Mouse (Mus musculus): ENCODE measurements around the gene Gadd45a. TPM values are rescaled to one million over a fixed set of nuclear protein-coding genes. Genes with fewer than 3 reads are reported as not detected.

The Gadd45a gene
- polyA plus RNA-seq, 1 experiment from 2014 or later, result 14.8 TPM

DNA sequence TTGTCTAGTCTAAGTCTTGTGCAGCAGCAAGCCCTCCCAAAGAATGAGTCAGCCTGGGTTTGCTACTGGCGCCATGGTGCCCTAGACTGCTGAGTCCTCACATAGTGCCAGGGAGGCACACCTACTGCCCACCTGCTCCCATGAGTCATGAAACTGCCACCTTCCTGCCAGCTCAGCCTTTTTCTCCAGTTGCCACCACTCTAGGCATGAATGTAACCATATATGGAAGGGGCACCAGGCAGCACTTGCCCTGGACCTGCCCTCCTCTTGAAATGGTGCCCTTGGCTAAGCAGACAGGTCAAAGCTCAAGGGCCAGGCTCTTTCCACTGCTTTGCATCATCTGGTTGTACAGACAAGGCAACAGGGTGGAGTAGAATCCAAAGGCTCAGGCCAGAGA lies 22.6 kb downstream of the Gadd45a start:
- Histone ChIP-seq H3K9ac (no peak overlapping the region), H3K4me3 (replicated peaks; ENCODE audit: low read length) (no peak overlapping the region), H3K4me2 (replicated peaks) (no peak overlapping the region), H3K36me3 (replicated peaks; ENCODE audit: control insufficient read depth, insufficient read depth) (no peaks in the 10 kb centered on the region), H3K27ac (no peak overlapping the region), H3K27me3 (ENCODE audit: control insufficient read depth, insufficient read depth, low read length) (no peaks in the 10 kb centered on the region), H3K4me1 (replicated peaks; ENCODE audit: control insufficient read depth, insufficient read depth, low read length) (no peaks in the 10 kb centered on the region), H3K9me3 (ENCODE audit: control insufficient read depth, low read length) (no peaks in the 10 kb centered on the region)
- ATAC-seq (ENCODE audit: low FRiP score), result no peak
- WGBS, result 86% methylated on average over 1 of the region's 1 CpGs
- no peak for DNase-seq (ENCODE audit: low spot score)

DNA sequence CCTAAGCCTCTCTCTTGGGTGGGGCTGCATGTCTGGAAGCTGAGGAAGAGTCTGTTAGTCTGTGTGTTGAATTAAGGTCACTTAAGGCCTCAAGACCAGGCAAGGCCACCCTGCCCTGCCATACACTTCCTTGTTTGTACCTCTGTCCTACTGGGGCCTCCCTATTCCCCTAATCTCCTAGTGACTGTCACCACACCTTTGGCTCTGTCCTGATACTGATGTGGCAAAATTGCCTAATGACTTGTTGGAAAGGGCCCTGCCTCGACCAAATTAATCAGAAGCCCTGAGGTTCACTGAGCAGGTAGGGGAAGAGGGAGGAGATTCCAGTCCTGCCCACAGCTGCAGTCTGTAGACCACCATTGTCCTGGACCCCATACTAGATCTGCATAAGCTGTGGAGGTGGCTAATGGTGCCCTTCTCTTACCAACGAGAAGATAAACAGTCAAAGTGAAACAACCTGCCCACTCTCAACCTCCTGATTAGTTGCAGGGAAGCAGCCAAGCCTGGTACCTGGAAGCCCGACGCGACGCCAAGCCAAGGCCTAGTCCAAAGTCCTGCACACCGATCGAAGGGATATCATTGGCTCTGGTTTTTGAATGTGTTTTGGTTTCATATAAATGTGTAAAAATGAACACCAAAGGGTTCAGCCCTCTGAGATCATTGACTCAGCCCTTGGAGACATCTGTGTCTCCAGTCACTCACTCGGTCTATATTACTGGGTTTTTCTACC lies 23.1 kb downstream of the Gadd45a start:
- ATAC-seq (ENCODE audit: low FRiP score) (no peak), DNase-seq (ENCODE audit: low spot score) (no peak)
- Histone ChIP-seq H3K4me1 (replicated peaks; ENCODE audit: control insufficient read depth, insufficient read depth, low read length) (no peaks in the 10 kb centered on the region), H3K27me3 (ENCODE audit: control insufficient read depth, insufficient read depth, low read length) (no peaks in the 10 kb centered on the region), H3K4me2 (replicated peaks) (no peak overlapping the region), H3K9me3 (ENCODE audit: control insufficient read depth, low read length) (no peaks in the 10 kb centered on the region), H3K36me3 (replicated peaks; ENCODE audit: control insufficient read depth, insufficient read depth) (no peaks in the 10 kb centered on the region), H3K4me3 (replicated peaks; ENCODE audit: low read length) (no peak overlapping the region), H3K9ac (no peak overlapping the region), H3K27ac (no peak overlapping the region)
- 91% methylated on average over 9 of the region's 9 CpGs for WGBS

GRCm38 (mm10) chr6:67013293-67013948 lies 23.8 kb downstream of the Gadd45a start:
- no peak for ATAC-seq (ENCODE audit: low FRiP score)
- no peaks in the 10 kb centered on the region for H3K27me3 ChIP-seq (ENCODE audit: control insufficient read depth, insufficient read depth, low read length)
- no peak overlapping the region for H3K4me2 ChIP-seq (replicated peaks)
- no peak for DNase-seq (ENCODE audit: low spot score)
- H3K4me3 ChIP-seq (replicated peaks; ENCODE audit: low read length), result no peak overlapping the region
- 84% methylated on average over 6 of the region's 6 CpGs for whole genome bisulfite sequencing
- H3K36me3 ChIP-seq (replicated peaks; ENCODE audit: control insufficient read depth, insufficient read depth), result no peaks in the 10 kb centered on the region
- no peaks in the 10 kb centered on the region for H3K4me1 ChIP-seq (replicated peaks; ENCODE audit: control insufficient read depth, insufficient read depth, low read length)
- H3K9me3 ChIP-seq (ENCODE audit: control insufficient read depth, low read length), result no peaks in the 10 kb centered on the region
- H3K9ac ChIP-seq, result no peak overlapping the region
- no peak overlapping the region for H3K27ac ChIP-seq

GRCm38 (mm10) chr6:67011217-67011518 lies 26.1 kb downstream of the Gadd45a start:
- DNase-seq (ENCODE audit: low spot score), result no peak
- H3K4me2 ChIP-seq (replicated peaks), result no peak overlapping the region
- no peaks in the 10 kb centered on the region for H3K4me1 ChIP-seq (replicated peaks; ENCODE audit: control insufficient read depth, insufficient read depth, low read length)
- no peak for ATAC-seq (ENCODE audit: low FRiP score)
- no peak overlapping the region for H3K4me3 ChIP-seq (replicated peaks; ENCODE audit: low read length)
- H3K36me3 ChIP-seq (replicated peaks; ENCODE audit: control insufficient read depth, insufficient read depth), result no peaks in the 10 kb centered on the region
- H3K9me3 ChIP-seq (ENCODE audit: control insufficient read depth, low read length), result no peaks in the 10 kb centered on the region
- H3K27ac ChIP-seq, result no peak overlapping the region
- no peak overlapping the region for H3K9ac ChIP-seq
- no peaks in the 10 kb centered on the region for H3K27me3 ChIP-seq (ENCODE audit: control insufficient read depth, insufficient read depth, low read length)

DNA sequence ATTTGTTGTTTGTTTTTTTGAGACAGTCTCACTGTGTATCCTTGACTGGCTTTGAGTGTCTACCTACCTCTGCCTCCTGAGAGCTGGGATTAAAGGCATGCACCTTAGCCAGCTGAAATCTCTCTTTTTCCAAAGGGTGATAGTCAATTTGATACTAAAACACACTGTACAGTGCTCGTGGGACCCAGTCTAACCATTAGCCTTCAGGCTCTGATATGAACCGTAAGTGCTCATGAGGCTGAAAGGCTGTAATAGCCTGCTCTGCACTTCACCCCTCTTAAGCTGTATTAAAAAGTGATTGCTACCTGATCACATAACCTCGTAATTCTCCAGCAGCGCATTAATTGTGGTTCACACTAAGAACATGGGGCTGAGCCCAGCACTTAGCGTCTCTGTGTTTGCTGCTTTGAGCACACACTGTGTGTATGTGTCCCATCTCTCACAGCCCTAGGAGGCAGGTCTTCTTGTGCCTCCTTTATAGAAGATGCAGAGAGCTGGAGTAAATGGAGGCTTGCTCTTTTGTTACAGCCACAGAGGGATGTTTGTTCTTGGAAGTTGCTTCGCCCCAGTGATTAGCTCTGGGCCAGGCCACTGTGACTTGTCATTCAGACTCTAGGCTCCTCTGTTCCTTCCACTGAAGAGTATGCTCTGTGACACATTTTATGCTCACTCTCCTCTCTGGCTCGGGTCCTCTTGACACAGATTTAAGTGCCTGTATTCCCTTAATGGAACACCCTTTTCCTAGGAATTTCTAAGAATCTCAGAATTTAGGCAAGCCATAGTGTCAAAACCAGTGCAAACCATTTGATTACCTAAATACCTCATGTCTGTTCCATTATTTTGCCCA lies 26.7 kb downstream of the Gadd45a start:
- no peak overlapping the region for H3K9ac ChIP-seq
- H3K36me3 ChIP-seq (replicated peaks; ENCODE audit: control insufficient read depth, insufficient read depth), result no peaks in the 10 kb centered on the region
- H3K9me3 ChIP-seq (ENCODE audit: control insufficient read depth, low read length), result no peaks in the 10 kb centered on the region
- H3K27me3 ChIP-seq (ENCODE audit: control insufficient read depth, insufficient read depth, low read length), result no peaks in the 10 kb centered on the region
- H3K27ac ChIP-seq, result no peak overlapping the region; the same call in 1 of the 2 replicates
- no peak for DNase-seq (ENCODE audit: low spot score)
- H3K4me2 ChIP-seq (replicated peaks), result no peak overlapping the region
- peak; percentile 81 for ATAC-seq (ENCODE audit: low FRiP score)
- WGBS, result 49% methylated on average over 7 of the region's 7 CpGs
- no peaks in the 10 kb centered on the region for H3K4me1 ChIP-seq (replicated peaks; ENCODE audit: control insufficient read depth, insufficient read depth, low read length)
- no peak overlapping the region for H3K4me3 ChIP-seq (replicated peaks; ENCODE audit: low read length)

- Histone ChIP-seq H3K27ac (no peak overlapping the region; the same call in 1 of the 2 replicates), H3K4me2 (replicated peaks) (no peak overlapping the region), H3K9me3 (ENCODE audit: control insufficient read depth, low read length) (no peaks in the 10 kb centered on the region), H3K4me3 (replicated peaks; ENCODE audit: low read length) (no peak overlapping the region), H3K36me3 (replicated peaks; ENCODE audit: control insufficient read depth, insufficient read depth) (no peaks in the 10 kb centered on the region), H3K4me1 (replicated peaks; ENCODE audit: control insufficient read depth, insufficient read depth, low read length) (no peaks in the 10 kb centered on the region), H3K9ac (no peak overlapping the region), H3K27me3 (ENCODE audit: control insufficient read depth, insufficient read depth, low read length) (no peaks in the 10 kb centered on the region)
- DNase-seq (ENCODE audit: low spot score), result no peak
- 84% methylated on average over 3 of the region's 3 CpGs for WGBS
- ATAC-seq (ENCODE audit: low FRiP score), result no peak
Observed at GRCm38 (mm10) chr6:67009888-67010287, 27.4 kb downstream of the Gadd45a start.

GRCm38 (mm10) chr6:66999800-67000199 lies 37.5 kb downstream of the Gadd45a start:
- Histone ChIP-seq H3K9ac (no peak overlapping the region), H3K4me2 (replicated peaks) (no peak overlapping the region), H3K36me3 (replicated peaks; ENCODE audit: control insufficient read depth, insufficient read depth) (no peaks in the 10 kb centered on the region), H3K4me3 (replicated peaks; ENCODE audit: low read length) (no peak overlapping the region), H3K4me1 (replicated peaks; ENCODE audit: control insufficient read depth, insufficient read depth, low read length) (no peaks in the 10 kb centered on the region), H3K9me3 (ENCODE audit: control insufficient read depth, low read length) (no peaks in the 10 kb centered on the region), H3K27me3 (ENCODE audit: control insufficient read depth, insufficient read depth, low read length) (no peaks in the 10 kb centered on the region), H3K27ac (no peak overlapping the region)
- DNase-seq (ENCODE audit: low spot score), result no peak
- no peak for ATAC-seq (ENCODE audit: low FRiP score)

DNA sequence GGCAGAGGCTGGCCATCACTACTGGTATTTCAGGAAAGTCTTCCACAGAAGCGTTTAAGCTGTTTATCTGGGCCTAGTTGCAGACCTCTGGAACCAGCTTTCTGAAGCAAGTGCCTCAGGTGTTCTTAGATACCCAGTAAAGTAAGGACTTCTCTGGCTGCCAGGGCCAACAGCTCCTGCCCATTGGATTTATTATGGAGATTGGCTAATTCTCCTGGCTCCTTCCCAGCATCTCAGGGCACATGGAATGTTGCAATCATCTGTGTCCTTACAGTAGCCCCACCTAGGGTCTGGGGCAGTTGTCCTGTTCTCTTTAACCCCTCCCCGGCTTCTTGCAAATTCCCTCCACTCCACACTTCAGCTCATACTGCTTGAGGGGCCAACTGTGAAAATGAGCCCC lies 38.6 kb downstream of the Gadd45a start:
- 84% methylated on average over 2 of the region's 2 CpGs for WGBS
- no peaks in the 10 kb centered on the region for H3K9me3 ChIP-seq (ENCODE audit: control insufficient read depth, low read length)
- H3K4me1 ChIP-seq (replicated peaks; ENCODE audit: control insufficient read depth, insufficient read depth, low read length), result no peaks in the 10 kb centered on the region
- no peak for DNase-seq (ENCODE audit: low spot score)
- no peak overlapping the region for H3K9ac ChIP-seq
- H3K27me3 ChIP-seq (ENCODE audit: control insufficient read depth, insufficient read depth, low read length), result no peaks in the 10 kb centered on the region
- no peaks in the 10 kb centered on the region for H3K36me3 ChIP-seq (replicated peaks; ENCODE audit: control insufficient read depth, insufficient read depth)
- no peak overlapping the region for H3K27ac ChIP-seq
- H3K4me2 ChIP-seq (replicated peaks), result no peak overlapping the region
- H3K4me3 ChIP-seq (replicated peaks; ENCODE audit: low read length), result no peak overlapping the region
- no peak for ATAC-seq (ENCODE audit: low FRiP score)

DNA sequence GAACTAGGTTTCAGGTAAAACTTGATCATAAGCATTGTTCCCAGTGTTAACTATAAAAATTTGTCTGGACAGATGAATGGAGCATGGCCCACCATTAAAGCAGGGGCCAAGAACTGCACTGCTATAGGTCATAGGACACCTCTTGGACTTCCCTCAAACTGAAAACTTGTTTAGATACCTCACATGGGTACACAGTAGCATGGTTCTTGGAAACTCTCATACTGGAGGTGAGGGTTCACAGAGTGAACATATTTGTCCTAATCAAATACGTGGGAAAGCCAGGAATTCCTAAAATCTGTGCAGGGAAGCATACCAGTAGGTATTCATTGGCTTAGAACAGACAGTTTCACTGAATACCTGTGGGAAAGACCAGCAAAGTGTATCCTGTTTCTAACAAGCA lies 41.0 kb downstream of the Gadd45a start:
- H3K9ac ChIP-seq, result no peak overlapping the region
- ATAC-seq (ENCODE audit: low FRiP score) (no peak), DNase-seq (ENCODE audit: low spot score) (no peak)
- H3K9me3 ChIP-seq (ENCODE audit: control insufficient read depth, low read length), result no peaks in the 10 kb centered on the region
- no peak overlapping the region for H3K4me2 ChIP-seq (replicated peaks)
- no peaks in the 10 kb centered on the region for H3K27me3 ChIP-seq (ENCODE audit: control insufficient read depth, insufficient read depth, low read length)
- no peaks in the 10 kb centered on the region for H3K4me1 ChIP-seq (replicated peaks; ENCODE audit: control insufficient read depth, insufficient read depth, low read length)
- 91% methylated on average over 1 of the region's 1 CpGs for WGBS
- no peaks in the 10 kb centered on the region for H3K36me3 ChIP-seq (replicated peaks; ENCODE audit: control insufficient read depth, insufficient read depth)
- no peak overlapping the region for H3K27ac ChIP-seq
- H3K4me3 ChIP-seq (replicated peaks; ENCODE audit: low read length), result no peak overlapping the region

All from hindbrain, embryonic 14.5 days (tissue).